In genomic region chr7:25657785-25658184, GRCm38 (mm10) we compare ENCODE assay signal across 8 mouse cellular contexts. TPM values are rescaled to one million over a fixed set of nuclear protein-coding genes. Genes with fewer than 3 reads are reported as not detected.
DNase-seq lines count a peak whose midpoint lies in the region; ATAC-seq lines count a peak whose summit lies in the region.

No protein-coding gene starts in this region.

- H3K9ac ChIP-seq in heart, embryonic 16.5 days (ENCODE audit: low read length) = peak overlapping the region; percentile 69
- H3K9ac ChIP-seq in hindbrain, embryonic 14.5 days = peak overlapping the region; percentile 67
- peak overlapping the region; percentile 66 for H3K9ac ChIP-seq in midbrain, embryonic 13.5 days (replicated peaks)

- no peak for ATAC-seq in heart, embryonic 16.5 days (replicated peaks; ENCODE audit: extremely low read depth, insufficient read depth, low FRiP score)
- no peak for ATAC-seq in hindbrain, embryonic 14.5 days (ENCODE audit: low FRiP score)
- no peak for ATAC-seq in midbrain, embryonic 13.5 days

- H3K9me3 ChIP-seq in heart, embryonic 16.5 days (replicated peaks; ENCODE audit: control insufficient read depth, low read length) = no peaks in the 10 kb centered on the region
- H3K9me3 ChIP-seq in hindbrain, embryonic 14.5 days (ENCODE audit: control insufficient read depth, low read length) = no peaks in the 10 kb centered on the region
- no peaks in the 10 kb centered on the region for H3K9me3 ChIP-seq in midbrain, embryonic 13.5 days

- H3K4me3 ChIP-seq in heart, embryonic 16.5 days (ENCODE audit: low read length) = peak overlapping the region; percentile 67
- H3K4me3 ChIP-seq in brown adipose tissue, adult 24 weeks (ENCODE audit: insufficient read depth, low read depth, low read length) = peak overlapping the region; percentile 77
- peak overlapping the region; percentile 58 for H3K4me3 ChIP-seq in hindbrain, embryonic 14.5 days (replicated peaks; ENCODE audit: low read length)
- H3K4me3 ChIP-seq in midbrain, embryonic 13.5 days (replicated peaks) = peak overlapping the region; percentile 60

- peak overlapping the region; percentile 79 for H3K4me2 ChIP-seq in heart, embryonic 16.5 days (ENCODE audit: low read depth, low read length)
- H3K4me2 ChIP-seq in hindbrain, embryonic 14.5 days (replicated peaks) = peak overlapping the region; percentile 90
- H3K4me2 ChIP-seq in midbrain, embryonic 13.5 days (replicated peaks) = peak overlapping the region; percentile 85

- H3K27me3 ChIP-seq in heart, embryonic 16.5 days (ENCODE audit: control insufficient read depth, insufficient read depth, low read length) = no peaks in the 10 kb centered on the region
- no peaks in the 10 kb centered on the region for H3K27me3 ChIP-seq in hindbrain, embryonic 14.5 days (ENCODE audit: control insufficient read depth, insufficient read depth, low read length)
- no peaks in the 10 kb centered on the region for H3K27me3 ChIP-seq in midbrain, embryonic 13.5 days

- H3K36me3 ChIP-seq in heart, embryonic 16.5 days (ENCODE audit: control insufficient read depth, insufficient read depth) = no peaks in the 10 kb centered on the region; the same call in 1 of the 2 replicates
- peaks cover under 1% of the 10 kb centered on the region; the same call in 1 of the 2 replicates for H3K36me3 ChIP-seq in hindbrain, embryonic 14.5 days (replicated peaks; ENCODE audit: control insufficient read depth, insufficient read depth)
- peaks cover 3% of the 10 kb centered on the region; the same call in 1 of the 2 replicates for H3K36me3 ChIP-seq in midbrain, embryonic 13.5 days

- peaks cover 16% of the 10 kb centered on the region for H3K4me1 ChIP-seq in heart, embryonic 16.5 days (ENCODE audit: control insufficient read depth, insufficient read depth, low read length)
- H3K4me1 ChIP-seq in brown adipose tissue, adult 24 weeks (ENCODE audit: control insufficient read depth, insufficient read depth, insufficient read length, low read length) = peaks cover 7% of the 10 kb centered on the region
- peaks cover 22% of the 10 kb centered on the region for H3K4me1 ChIP-seq in hindbrain, embryonic 14.5 days (replicated peaks; ENCODE audit: control insufficient read depth, insufficient read depth, low read length)
- H3K4me1 ChIP-seq in midbrain, embryonic 13.5 days (replicated peaks) = peaks cover 35% of the 10 kb centered on the region

- H3K27ac ChIP-seq in heart, embryonic 16.5 days (ENCODE audit: low read length) = no peak overlapping the region
- H3K27ac ChIP-seq in brown adipose tissue, adult 24 weeks (replicated peaks; ENCODE audit: low read depth, low read length) = peak overlapping the region; percentile 96; the same call in 1 of the 2 replicates
- H3K27ac ChIP-seq in hindbrain, embryonic 14.5 days = no peak overlapping the region
- no peak overlapping the region for H3K27ac ChIP-seq in midbrain, embryonic 13.5 days

- WGBS in heart, embryonic 16.5 days = 31% methylated on average over 10 of the region's 10 CpGs
- WGBS in hindbrain, embryonic 14.5 days = 48% methylated on average over 10 of the region's 10 CpGs
- 42% methylated on average over 10 of the region's 10 CpGs for WGBS in midbrain, embryonic 13.5 days

- DNase-seq in heart, adult 9 months (ENCODE audit: low spot score in 2 of 2) = no peak
- DNase-seq in hindbrain, embryonic 14.5 days (ENCODE audit: low spot score) = no peak
- no peak for DNase-seq in embryo, embryonic 10 days (ENCODE audit: low spot score)
- no peak for DNase-seq in thymus, postnatal 25 days
- no peak for DNase-seq in cerebellum, postnatal 25 days

RNA-seq across cellular contexts. Expression of gene Bckdha, which starts 1.0 kb away (rescaled TPM):
- polyA plus RNA-seq in heart, embryonic 16.5 days (2015; fragmentation: Nextera tagmentation; extraction: Ambion mirVana) = 72.1 and 74.4 TPM in 2 replicates
- polyA plus RNA-seq in brown adipose tissue, adult 24 weeks (2012; ENCODE audit: insufficient read depth, insufficient read length, missing spikeins) = 622 and 668 TPM in 2 replicates
- 33.0 and 37.3 TPM in 2 replicates for polyA plus RNA-seq in hindbrain, embryonic 14.5 days (2014; fragmentation: Nextera tagmentation; extraction: Ambion mirVana)
- polyA plus RNA-seq in midbrain, embryonic 13.5 days (2015; fragmentation: Nextera tagmentation; extraction: Ambion mirVana) = 47.9 and 50.5 TPM in 2 replicates

RNA-seq across cellular contexts. Expression of gene Exosc5, which starts 1.2 kb away (rescaled TPM):
- polyA plus RNA-seq in heart, embryonic 16.5 days (2015; fragmentation: Nextera tagmentation; extraction: Ambion mirVana) = 42.5 and 44.6 TPM in 2 replicates
- 38.1 and 39.7 TPM in 2 replicates for polyA plus RNA-seq in brown adipose tissue, adult 24 weeks (2012; ENCODE audit: insufficient read depth, insufficient read length, missing spikeins)
- polyA plus RNA-seq in hindbrain, embryonic 14.5 days (2014; fragmentation: Nextera tagmentation; extraction: Ambion mirVana) = 31.5 and 39.7 TPM in 2 replicates
- polyA plus RNA-seq in midbrain, embryonic 13.5 days (2015; fragmentation: Nextera tagmentation; extraction: Ambion mirVana) = 44.2 and 44.8 TPM in 2 replicates

RNA-seq across cellular contexts. Expression of gene Tmem91, which starts 17.2 kb away (rescaled TPM):
- polyA plus RNA-seq in heart, embryonic 16.5 days (2015; fragmentation: Nextera tagmentation; extraction: Ambion mirVana) = 2.1 and 2.2 TPM in 2 replicates
- not detected in 2 replicates for polyA plus RNA-seq in brown adipose tissue, adult 24 weeks (2012; ENCODE audit: insufficient read depth, insufficient read length, missing spikeins)
- 54.1 and 64.8 TPM in 2 replicates for polyA plus RNA-seq in hindbrain, embryonic 14.5 days (2014; fragmentation: Nextera tagmentation; extraction: Ambion mirVana)
- polyA plus RNA-seq in midbrain, embryonic 13.5 days (2015; fragmentation: Nextera tagmentation; extraction: Ambion mirVana) = 8.8 and 9.7 TPM in 2 replicates

RNA-seq across cellular contexts. Expression of gene B9d2, which starts 22.8 kb away (rescaled TPM):
- 30.3 and 32.0 TPM in 2 replicates for polyA plus RNA-seq in heart, embryonic 16.5 days (2015; fragmentation: Nextera tagmentation; extraction: Ambion mirVana)
- 8.8 and 10.9 TPM in 2 replicates for polyA plus RNA-seq in brown adipose tissue, adult 24 weeks (2012; ENCODE audit: insufficient read depth, insufficient read length, missing spikeins)
- polyA plus RNA-seq in hindbrain, embryonic 14.5 days (2014; fragmentation: Nextera tagmentation; extraction: Ambion mirVana) = 41.8 and 42.7 TPM in 2 replicates
- 40.3 and 41.4 TPM in 2 replicates for polyA plus RNA-seq in midbrain, embryonic 13.5 days (2015; fragmentation: Nextera tagmentation; extraction: Ambion mirVana)

RNA-seq across cellular contexts. Expression of gene Tgfb1, which starts 29.0 kb away (rescaled TPM):
- 3.6 and 3.8 TPM in 2 replicates for polyA plus RNA-seq in heart, embryonic 16.5 days (2015; fragmentation: Nextera tagmentation; extraction: Ambion mirVana)
- polyA plus RNA-seq in brown adipose tissue, adult 24 weeks (2012; ENCODE audit: insufficient read depth, insufficient read length, missing spikeins) = 11.7 and 13.2 TPM in 2 replicates
- 0.82 and 1.1 TPM in 2 replicates for polyA plus RNA-seq in hindbrain, embryonic 14.5 days (2014; fragmentation: Nextera tagmentation; extraction: Ambion mirVana)
- polyA plus RNA-seq in midbrain, embryonic 13.5 days (2015; fragmentation: Nextera tagmentation; extraction: Ambion mirVana) = 0.59 and 1.2 TPM in 2 replicates
